Mouse (Mus musculus): ENCODE results near the gene Olfr869. TPM values are rescaled to one million over a fixed set of nuclear protein-coding genes. Genes with fewer than 3 reads are reported as not detected.

Gene Olfr869
- total RNA-seq (2021), result not detected
- long read RNA-seq, experiment 1, result 0 reads
- long read RNA-seq, experiment 2, result 0 reads

DNA sequence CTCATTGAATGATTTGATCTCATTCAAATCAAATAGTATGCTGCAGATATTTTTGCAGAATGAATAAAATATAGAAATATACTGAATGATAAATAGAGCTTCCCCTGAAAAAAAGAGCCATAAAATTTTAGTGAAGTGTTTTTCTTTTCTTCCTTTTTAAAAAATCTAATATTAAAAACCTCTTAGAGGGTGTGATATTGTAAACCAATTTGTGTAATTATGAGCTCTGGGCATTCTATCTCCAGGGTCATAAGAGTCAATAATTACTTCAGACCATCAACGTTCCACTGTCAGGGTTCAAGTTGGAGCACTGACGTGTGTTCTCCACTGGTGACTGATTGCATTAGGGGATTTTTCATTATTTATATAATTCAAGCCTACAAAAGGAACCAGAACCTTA lies at the start of gene Olfr869:
Gene Olfr869, plus strand, starts transcription at position 301 of the 400 bp plus-strand sequence.
- DNase-seq, result no peak
- intact Hi-C loops (cut with DNase I), result no loop called here

DNA sequence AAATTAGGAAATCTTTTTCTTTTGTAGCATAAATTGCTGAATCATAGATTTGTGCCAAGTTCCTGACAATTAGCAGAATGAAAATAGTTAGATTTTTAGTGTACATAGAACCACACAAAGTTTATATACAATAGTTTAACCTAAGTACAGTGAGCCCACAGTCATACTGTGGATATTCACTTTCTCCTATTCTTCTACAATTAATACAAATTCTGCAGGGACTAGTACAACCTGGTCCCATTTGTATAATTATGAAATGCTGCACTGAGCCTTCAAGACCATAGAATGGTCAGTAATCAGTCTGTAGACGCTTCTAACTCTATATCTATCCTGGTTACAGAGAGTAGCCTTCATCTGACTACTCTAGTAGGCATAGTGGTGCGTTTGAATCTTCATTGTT lies 30.5 kb upstream of the Olfr869 start, which contains the start of gene Olfr868:
Gene Olfr868, plus strand, starts transcription at position 301 of the 400 bp plus-strand sequence.
- intact Hi-C loops (cut with DNase I), result no loop called here
- no peak for DNase-seq

DNA sequence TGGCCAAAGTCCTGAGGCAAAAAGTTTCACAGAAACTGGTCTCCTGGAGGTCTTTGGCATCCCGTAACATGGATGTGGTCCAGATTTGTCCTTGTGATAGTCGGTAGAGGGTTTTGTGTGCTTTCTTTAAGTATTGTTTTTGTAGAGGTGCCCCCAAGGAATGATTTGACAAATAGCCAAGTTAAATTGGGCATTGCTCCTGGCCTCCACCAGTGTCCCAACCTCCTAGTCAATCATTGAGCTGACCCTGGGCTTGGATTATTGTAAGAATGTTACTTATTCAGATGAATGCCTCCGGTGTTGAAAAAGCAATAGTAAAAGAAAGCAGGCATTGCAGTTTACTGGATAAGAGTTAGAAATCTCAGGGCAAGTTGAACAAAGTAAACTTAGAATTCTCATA lies 20.9 kb downstream of the Olfr869 start:
- intact Hi-C loops (cut with DNase I), result no loop called here
- no peak for DNase-seq

DNA sequence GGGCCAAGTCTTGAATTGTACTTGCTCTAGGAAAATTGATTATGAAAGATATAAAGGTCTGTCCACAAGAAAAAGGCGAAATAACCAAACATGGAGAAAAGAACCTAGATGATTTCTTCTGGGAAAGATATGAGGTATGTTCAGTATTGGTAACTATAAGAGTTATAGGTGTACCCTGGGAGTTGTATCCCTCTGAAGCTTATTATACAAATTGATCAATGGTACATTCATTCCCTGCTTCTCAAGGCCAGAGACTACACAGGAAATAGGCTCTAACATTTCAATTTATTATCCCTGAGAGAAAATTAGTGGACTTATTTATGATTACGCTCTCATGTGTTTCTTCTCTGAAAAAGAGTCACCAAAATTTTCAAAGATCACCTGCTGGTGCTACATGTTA lies 45.1 kb downstream of the Olfr869 start, which contains the start of gene Olfr870:
Gene Olfr870, minus strand, starts transcription at position 101 of the 400 bp plus-strand sequence.
- intact Hi-C loops (cut with DNase I), result no loop called here

GRCm38 (mm10) chr9:20179463-20179862 lies 50.7 kb downstream of the Olfr869 start:
- intact Hi-C loops (cut with DNase I), result no loop called here
- DNase-seq, result no peak

More for the DNA sequence above, 45.1 kb downstream of the Olfr869 start, which contains the start of gene Olfr870:
- no peak for DNase-seq

Other genes starting within 250 kb of the Olfr869 start
- not detected for gene Olfr862, start 241.0 kb upstream of the Olfr869 start, total RNA-seq (2021)
- not detected for gene Olfr77, start 212.1 kb upstream of the Olfr869 start, total RNA-seq (2021)
- not detected for gene Olfr866, start 101.0 kb upstream of the Olfr869 start, total RNA-seq (2021)
- not detected for gene Olfr867, start 71.4 kb upstream of the Olfr869 start, total RNA-seq (2021)
- gene Olfr868, start 30.4 kb upstream of the Olfr869 start, total RNA-seq (2021), result not detected
- gene Olfr870, start 45.0 kb downstream of the Olfr869 start, total RNA-seq (2021), result not detected
- gene Olfr871, start 83.2 kb downstream of the Olfr869 start, total RNA-seq (2021), result not detected
- not detected for gene Olfr872, start 108.1 kb downstream of the Olfr869 start, total RNA-seq (2021)
- gene Olfr39, start 153.3 kb downstream of the Olfr869 start, total RNA-seq (2021), result not detected
- gene Olfr873, start 169.5 kb downstream of the Olfr869 start, total RNA-seq (2021), result not detected
- gene Olfr18, start 207.1 kb downstream of the Olfr869 start, total RNA-seq (2021), result not detected

All from heart, postnatal 14 days (tissue).